Mouse (Mus musculus) B cell, adult 2 months (primary cell): ENCODE data around the gene Sp6.

ENCODE experiments used
- DNase-seq, 2 experiments: peaks; one replicate each; pipeline ENCODE4 v3.0.0; 2022

Sp6 gene

GRCm38 (mm10) chr11:97025721-97026344, 12.6 kb downstream of the Sp6 start:
- DNase-seq: peak; percentile 93 to 95

DNA sequence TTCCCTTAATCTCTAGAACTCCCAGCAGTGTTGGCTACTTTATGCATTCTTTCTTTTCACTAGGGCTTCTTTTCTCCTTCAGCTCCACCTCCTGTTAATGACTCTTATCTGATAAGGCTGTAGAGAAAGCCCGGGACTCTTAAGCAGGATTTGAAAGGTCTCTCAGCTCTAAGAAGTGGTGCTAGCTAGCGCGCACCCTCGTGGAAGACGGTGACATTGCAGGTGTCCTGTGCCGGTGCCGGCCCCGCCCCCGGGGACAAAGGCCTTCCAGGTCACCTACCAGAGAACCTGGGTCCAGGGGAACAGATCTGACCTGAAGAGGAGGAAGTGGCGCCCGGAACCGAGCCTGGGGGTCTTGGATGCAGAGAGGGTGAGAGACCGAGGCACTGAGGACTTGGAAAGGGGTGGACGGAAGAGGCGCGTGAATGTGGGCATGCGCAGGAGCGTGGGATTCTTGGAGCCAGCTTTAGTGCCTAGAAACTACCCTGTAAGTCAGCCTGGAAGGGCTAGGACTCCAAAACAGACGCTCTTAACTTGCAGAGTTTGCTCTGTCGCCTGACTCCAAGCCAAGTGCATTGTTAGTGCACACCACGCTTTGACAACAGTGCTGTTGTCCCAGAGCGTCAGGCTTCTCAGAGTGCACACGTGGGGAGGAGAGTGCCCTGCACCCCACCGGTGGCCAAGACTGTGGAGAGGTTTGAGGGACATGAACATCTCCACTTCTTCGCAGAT, 16.7 kb downstream of the Sp6 start, which contains the start of gene Scrn2:
Scrn2 (plus strand) TSS at position 253 of the 732 bp plus-strand sequence.
- peak; percentile 91 for DNase-seq

DNA sequence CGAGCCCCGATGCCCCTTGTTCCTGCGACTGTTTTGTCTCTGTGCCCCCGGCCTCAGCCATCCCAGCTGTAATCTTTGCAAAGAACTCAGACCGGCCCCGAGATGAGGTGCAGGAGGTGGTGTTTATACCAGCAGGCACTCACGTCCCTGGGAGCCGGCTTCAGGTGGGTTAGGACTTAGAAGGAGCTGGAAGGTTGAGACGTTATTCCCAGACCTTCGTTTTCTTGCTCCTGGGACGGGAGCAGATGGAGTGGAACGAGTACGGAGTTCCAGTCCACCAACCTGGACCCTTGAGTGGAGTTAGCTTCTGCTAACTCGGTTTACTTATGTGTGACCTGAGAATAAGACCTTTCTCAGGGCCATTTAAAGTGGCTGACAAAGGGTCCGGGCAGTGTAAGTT, 17.2 kb downstream of the Sp6 start:
- DNase-seq: no peak

- DNase-seq: no peak
These were observed 18.8 kb downstream of the Sp6 start for GRCm38 (mm10) chr11:97031977-97032376.

GRCm38 (mm10) chr11:97032499-97032898, 19.3 kb downstream of the Sp6 start:
- no peak for DNase-seq

GRCm38 (mm10) chr11:97033781-97034180, 20.6 kb downstream of the Sp6 start:
- no peak for DNase-seq

DNA sequence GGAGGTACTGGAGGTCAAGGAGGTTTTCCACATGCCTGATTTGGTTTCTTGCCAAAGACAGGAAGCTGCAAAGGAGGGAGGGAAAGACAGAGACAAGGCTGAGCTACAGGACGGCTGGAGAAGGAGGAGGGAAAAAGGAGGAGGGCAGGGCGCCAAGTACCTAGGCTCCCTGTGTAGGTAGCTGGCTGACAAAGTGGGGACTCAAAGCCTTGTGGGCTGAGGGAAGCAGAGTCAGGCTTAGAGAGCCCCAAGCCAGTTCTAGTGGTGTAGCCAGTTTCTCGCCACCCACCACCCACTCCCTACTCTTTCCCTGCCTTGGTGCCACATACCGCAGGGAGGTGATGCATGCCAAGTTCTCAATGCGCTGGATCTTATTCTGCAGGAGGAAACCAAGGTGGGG, 22.9 kb downstream of the Sp6 start:
- no peak for DNase-seq

DNA sequence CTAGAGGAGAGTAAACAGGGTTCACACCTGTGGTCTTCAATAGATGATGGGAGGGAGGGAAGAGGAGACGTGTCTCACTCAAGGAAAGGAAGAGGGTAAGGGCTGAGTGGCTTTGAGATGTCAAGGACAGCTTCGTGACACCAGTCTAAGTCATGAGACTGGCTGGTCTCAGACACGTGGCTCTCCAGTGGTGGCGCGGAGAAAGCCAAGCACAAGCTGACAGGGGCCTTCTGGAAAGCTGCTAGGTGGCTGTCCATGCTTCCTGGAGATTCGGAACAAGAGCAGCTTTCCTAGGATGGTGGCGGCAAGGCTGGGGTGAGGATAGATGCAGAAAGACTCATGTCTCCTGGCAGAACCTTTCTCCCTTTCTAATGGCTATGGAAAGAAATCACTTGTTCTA, 25.7 kb downstream of the Sp6 start:
- DNase-seq: no peak

- DNase-seq: no peak
These were observed 27.3 kb downstream of the Sp6 start for GRCm38 (mm10) chr11:97040301-97041021.

DNA sequence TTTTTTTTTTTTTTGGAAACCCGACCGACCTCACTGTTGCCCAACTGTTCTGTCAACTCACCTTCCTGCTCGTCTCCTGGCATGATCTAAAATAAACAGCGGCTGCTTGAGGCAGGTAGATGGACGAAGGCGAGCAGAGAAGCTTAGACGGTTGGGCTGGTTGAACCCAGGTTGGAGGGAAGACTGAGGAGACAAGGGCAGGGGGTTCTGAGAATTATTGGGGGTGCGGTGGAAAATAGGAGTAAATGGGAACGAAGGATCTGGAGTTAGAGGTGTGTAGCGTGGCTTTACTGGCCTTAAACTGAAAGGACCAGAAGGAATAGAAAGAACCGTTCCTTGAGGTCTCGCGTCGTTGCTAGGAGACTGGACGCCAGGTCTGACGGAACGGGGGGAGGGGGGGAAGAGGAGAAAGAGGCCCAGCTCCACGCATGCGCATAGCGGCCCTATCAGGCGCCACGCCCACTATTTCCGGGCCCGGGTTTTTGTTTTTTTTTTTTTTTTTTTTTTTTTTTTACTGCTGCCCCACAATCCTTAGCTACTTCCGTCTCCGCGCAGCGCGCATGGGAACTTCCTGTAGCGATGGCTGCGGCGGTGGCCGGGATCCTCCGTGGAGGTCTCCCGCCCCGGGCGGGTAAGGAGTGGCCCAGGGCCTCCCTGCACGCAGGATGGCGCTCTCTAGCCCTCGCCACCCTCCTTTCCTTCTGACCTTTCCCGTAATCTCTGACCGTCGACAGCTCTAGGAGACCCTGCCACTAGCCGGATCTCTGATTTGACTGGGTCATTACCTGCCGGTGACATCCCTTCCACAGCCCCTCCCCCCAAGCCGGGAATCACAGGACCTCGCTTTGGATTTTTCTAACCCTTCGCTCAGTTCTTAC, 28.1 kb downstream of the Sp6 start, which contains the start of the genes Lrrc46 and Mrpl10:
Lrrc46 (minus strand) TSS at position 386 of the 878 bp plus-strand sequence.
Mrpl10 (plus strand) TSS at position 539 of the 878 bp plus-strand sequence.
- peak; percentile 92 for DNase-seq

DNA sequence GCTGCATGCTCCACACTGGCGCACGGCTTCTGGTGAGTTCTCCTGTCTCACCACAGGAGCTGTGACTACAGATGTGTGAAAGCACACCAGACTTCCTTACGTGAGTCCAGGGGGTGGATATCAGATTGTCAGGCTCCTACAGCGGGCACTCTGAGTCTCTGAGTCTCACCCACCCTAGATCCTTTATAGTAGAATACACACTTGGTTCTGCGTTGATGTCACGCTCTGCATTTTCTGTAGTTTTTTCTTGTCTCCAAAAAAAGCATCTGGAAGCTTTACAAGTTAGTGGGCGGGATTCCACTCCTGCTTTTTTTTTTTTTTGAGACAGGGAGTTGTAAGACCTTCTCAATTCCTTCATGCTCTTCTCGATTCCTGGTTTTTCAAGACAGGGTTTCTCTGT, 31.7 kb downstream of the Sp6 start:
- no peak for DNase-seq

- peak; percentile 46 to 50 for DNase-seq
These were observed 32.7 kb downstream of the Sp6 start for GRCm38 (mm10) chr11:97045861-97046260.

- DNase-seq: no peak
These were observed 35.0 kb downstream of the Sp6 start for GRCm38 (mm10) chr11:97048090-97048650.

- DNase-seq: no peak
These were observed 36.4 kb downstream of the Sp6 start for GRCm38 (mm10) chr11:97049492-97050085.

- peak; percentile 65 to 66 for DNase-seq
These were observed 37.2 kb downstream of the Sp6 start, which contains the start of gene Osbpl7 for GRCm38 (mm10) chr11:97050216-97050943. Osbpl7 (plus strand) TSS chr11:97050628.

DNA sequence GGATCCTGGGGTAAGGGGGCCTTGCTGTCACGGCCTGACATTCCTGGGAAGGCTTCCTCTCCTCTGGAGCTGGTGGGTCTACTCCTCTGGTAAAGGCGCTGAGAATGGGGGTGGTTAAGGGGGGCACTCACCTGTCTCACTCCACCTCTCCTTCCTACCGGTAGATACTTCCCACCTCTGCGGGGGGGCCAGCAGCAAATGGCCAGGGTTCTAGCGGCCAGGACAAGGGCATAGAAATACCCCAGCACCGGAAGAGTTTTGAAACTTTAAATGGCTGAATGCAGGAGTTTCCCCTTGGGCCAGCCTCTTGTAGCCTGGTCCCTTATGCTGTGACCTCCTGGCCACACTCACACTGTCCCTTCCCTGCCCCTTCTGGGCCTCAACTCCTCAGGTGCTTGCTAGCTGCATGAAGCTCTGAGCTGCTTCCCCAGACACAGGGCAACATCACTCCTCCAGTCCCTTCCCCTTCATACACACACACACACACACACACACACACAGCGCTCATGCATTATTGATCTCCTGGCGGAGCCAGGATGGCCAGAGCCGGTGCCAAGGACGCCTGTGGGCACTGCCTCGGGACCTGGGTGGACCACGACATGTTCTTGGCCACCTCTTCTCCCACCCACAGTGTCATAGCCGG, 37.9 kb downstream of the Sp6 start:
- DNase-seq: peak in 1 of 2 experiments; percentile 5

DNA sequence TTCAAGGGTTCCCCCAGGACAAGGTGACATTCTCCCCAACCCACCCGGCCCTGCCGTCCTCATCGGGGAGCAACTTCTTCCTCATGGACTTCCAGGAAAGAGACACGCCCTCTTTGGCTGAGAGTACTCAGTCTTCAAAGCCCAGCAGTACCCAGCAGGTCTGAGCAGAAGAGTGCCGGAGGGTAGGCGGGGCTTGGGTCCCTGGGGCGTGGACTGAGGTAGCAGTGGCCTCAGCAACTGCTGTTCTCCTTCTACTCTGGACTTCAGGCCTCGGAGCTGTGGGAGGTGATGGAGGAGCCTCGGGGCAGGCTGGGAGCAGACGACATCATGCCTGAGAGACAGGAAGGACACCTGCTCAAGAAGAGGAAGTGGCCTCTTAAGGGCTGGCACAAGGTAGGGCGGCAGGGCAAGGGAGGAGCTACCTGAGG, 39.0 kb downstream of the Sp6 start:
- peak; percentile 46 to 50 for DNase-seq

DNA sequence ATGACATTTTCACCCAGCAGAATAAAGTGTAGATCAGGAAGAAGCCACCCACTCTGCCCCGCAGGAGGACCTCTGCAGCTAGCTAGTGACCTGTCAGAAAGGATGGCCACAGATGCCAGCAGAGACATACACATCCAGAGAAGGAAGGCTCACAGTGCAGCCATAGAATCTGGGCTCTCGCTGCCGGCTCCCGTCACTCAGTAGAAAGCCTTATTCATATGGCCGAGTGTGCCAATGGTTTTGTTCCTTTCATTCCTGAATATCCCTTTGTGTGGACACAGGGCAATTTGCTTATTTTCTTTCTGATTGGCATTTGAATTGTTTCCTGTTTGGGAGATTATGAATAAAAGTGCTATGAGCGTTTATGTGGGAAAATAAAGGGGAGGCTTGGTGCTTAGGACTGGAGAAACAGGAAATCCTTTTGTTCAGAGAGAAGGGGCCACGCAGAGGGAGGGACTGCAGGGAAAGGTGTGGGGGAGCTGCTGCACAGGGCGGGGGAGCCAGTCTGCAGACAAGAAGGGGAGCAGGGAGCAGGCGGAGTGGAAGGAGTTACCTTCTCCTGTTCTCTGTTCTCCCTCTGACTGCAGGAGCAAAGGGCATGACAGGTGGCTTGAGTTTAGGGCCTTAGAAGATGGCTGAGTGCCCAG, 50.2 kb downstream of the Sp6 start:
- no peak for DNase-seq

DNA sequence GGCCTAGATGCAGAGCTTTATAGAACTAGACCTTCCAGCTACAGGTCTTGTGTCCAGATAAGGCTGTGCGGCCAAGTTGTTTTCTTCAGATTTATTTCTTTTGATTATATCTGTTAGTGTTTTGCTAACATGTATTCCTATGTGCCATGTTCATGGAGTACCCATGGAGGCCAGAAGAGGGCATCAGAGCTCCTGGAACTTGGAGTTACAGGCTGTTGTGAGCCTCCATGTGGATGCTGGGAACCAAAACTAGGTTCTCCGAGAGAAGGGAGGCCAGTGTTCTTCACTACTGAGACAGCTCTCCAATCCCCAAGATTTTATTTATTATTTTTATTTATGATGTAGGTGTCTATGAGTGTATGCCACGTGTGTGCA, 50.7 kb downstream of the Sp6 start:
- DNase-seq: peak; percentile 17 to 24
